Mouse (Mus musculus) mature B cell (primary cell): Measurements from ENCODE around the gene Ccdc65.
"Not testable (repeated sequence)": the region's sequence is repeated elsewhere in the genome, so short reads cannot be mapped to it uniquely, and the experiment has no call there.

Source experiments
- in situ Hi-C: fragments of 300-500 bp; cut with MboI; formaldehyde crosslinking; loops from 2 replicates; pipeline ENCODE4 v1.14.3; 2019

Ccdc65 gene

GRCm38 (mm10) chr15:98737881-98738280 is 29.9 kb downstream of the Ccdc65 start:
- in situ Hi-C loops: no loop called here

GRCm38 (mm10) chr15:98738796-98739195 is 30.8 kb downstream of the Ccdc65 start:
- in situ Hi-C loops: no loop called here

- in situ Hi-C loops: no loop called here
These were observed 32.2 kb downstream of the Ccdc65 start for GRCm38 (mm10) chr15:98740219-98740618.

GRCm38 (mm10) chr15:98742766-98743428 is 34.9 kb downstream of the Ccdc65 start:
- in situ Hi-C loops: no loop called here

- in situ Hi-C loops: not testable (repeated sequence)
These were observed 35.9 kb downstream of the Ccdc65 start for GRCm38 (mm10) chr15:98743863-98744262.

GRCm38 (mm10) chr15:98746344-98746965 is 38.4 kb downstream of the Ccdc65 start:
- in situ Hi-C loops: no loop called here

- in situ Hi-C loops: no loop called here
These were observed 39.3 kb downstream of the Ccdc65 start for GRCm38 (mm10) chr15:98747296-98747695.

- in situ Hi-C loops: no loop called here
These were observed 41.1 kb downstream of the Ccdc65 start for GRCm38 (mm10) chr15:98749093-98749492.

GRCm38 (mm10) chr15:98753021-98753423 is 45.0 kb downstream of the Ccdc65 start:
- in situ Hi-C loops: no loop called here

GRCm38 (mm10) chr15:98754125-98754524 is 46.1 kb downstream of the Ccdc65 start:
- in situ Hi-C loops: no loop called here

- in situ Hi-C loops: no loop called here
These were observed 54.2 kb downstream of the Ccdc65 start for GRCm38 (mm10) chr15:98762201-98762621.

GRCm38 (mm10) chr15:98762670-98763529 is 54.9 kb downstream of the Ccdc65 start, which contains the start of gene Arf3:
Arf3 (minus strand) TSS chr15:98763214.
- in situ Hi-C loops: no loop called here

- in situ Hi-C loops: no loop called here
These were observed 57.9 kb downstream of the Ccdc65 start for GRCm38 (mm10) chr15:98765929-98766328.

- in situ Hi-C loops: no loop called here
These were observed 60.3 kb downstream of the Ccdc65 start for GRCm38 (mm10) chr15:98768259-98768658.

GRCm38 (mm10) chr15:98771813-98772425 is 63.9 kb downstream of the Ccdc65 start:
- in situ Hi-C loops: no loop called here

- in situ Hi-C loops: no loop called here
These were observed 64.7 kb downstream of the Ccdc65 start for GRCm38 (mm10) chr15:98772511-98773211.
